Comparison of ENCODE assay signal across 13 mouse cellular contexts in genomic region chr11:50215633-50216032, GRCm38 (mm10). TPM values are rescaled to one million over a fixed set of nuclear protein-coding genes. Genes with fewer than 3 reads are reported as not detected.
DNase-seq lines count a peak whose midpoint lies in the region; ATAC-seq and TF ChIP-seq lines count a peak whose summit lies in the region.
"Had no signal": no experiment of that assay in that cellular context is flagged by ENCODE, and none has a peak within 500 bp of the region (broad histone marks: within the 10 kb centered on the region; RNA-seq: fewer than 3 reads in every experiment).

No protein-coding gene starts in this region.

- 0 out of 2 replicates have a peak overlapping the region, but pooled peaks have one; percentile 13 for H3K4me2 ChIP-seq in hindbrain, embryonic 13.5 days
- H3K4me2 ChIP-seq in hindbrain, embryonic 11.5 days (replicated peaks; ENCODE audit: low read depth, low read length) = no peak overlapping the region
- peak overlapping the region; percentile 33 for H3K4me2 ChIP-seq in neural tube, embryonic 12.5 days (replicated peaks)
- H3K4me2 ChIP-seq in stomach, postnatal 0 days (replicated peaks; ENCODE audit: low read depth) = no peak overlapping the region

- no peaks in the 10 kb centered on the region for H3K27me3 ChIP-seq in erythroblast, embryonic 14.5 days (ENCODE audit: control insufficient read depth)
- H3K27me3 ChIP-seq in hindbrain, embryonic 13.5 days = no peaks in the 10 kb centered on the region
- H3K27me3 ChIP-seq in hindbrain, embryonic 11.5 days (ENCODE audit: control insufficient read depth, insufficient read depth, low read length) = no peaks in the 10 kb centered on the region
- H3K27me3 ChIP-seq in neural tube, embryonic 12.5 days (replicated peaks) = no peaks in the 10 kb centered on the region
- H3K27me3 ChIP-seq in stomach, postnatal 0 days (ENCODE audit: control insufficient read depth, insufficient read depth, low read length) = no peaks in the 10 kb centered on the region

- ATAC-seq in erythroblast, adult 5-6 weeks (replicated peaks; ENCODE audit: low FRiP score, poor library complexity, severe bottlenecking) = no peak
- no peak for ATAC-seq in hindbrain, embryonic 13.5 days (ENCODE audit: low FRiP score)
- ATAC-seq in hindbrain, embryonic 11.5 days (ENCODE audit: low FRiP score) = no peak
- ATAC-seq in neural tube, embryonic 12.5 days (ENCODE audit: low FRiP score, low read depth) = no peak
- no peak for ATAC-seq in stomach, postnatal 0 days (ENCODE audit: low FRiP score, low TSS enrichment)

- 28% methylated on average over 9 of the region's 9 CpGs for WGBS in hindbrain, embryonic 13.5 days
- WGBS in hindbrain, embryonic 11.5 days = 21% methylated on average over 9 of the region's 9 CpGs
- WGBS in neural tube, embryonic 12.5 days = 25% methylated on average over 9 of the region's 9 CpGs
- 33% methylated on average over 9 of the region's 9 CpGs for WGBS in stomach, postnatal 0 days

- H3K4me1 ChIP-seq in erythroblast, embryonic 14.5 days (ENCODE audit: control insufficient read depth) = peaks cover 84% of the 10 kb centered on the region
- H3K4me1 ChIP-seq in hindbrain, embryonic 13.5 days (replicated peaks) = peaks cover 35% of the 10 kb centered on the region
- no peaks in the 10 kb centered on the region for H3K4me1 ChIP-seq in hindbrain, embryonic 11.5 days (replicated peaks; ENCODE audit: control insufficient read depth, insufficient read depth, low read length)
- peaks cover 5% of the 10 kb centered on the region for H3K4me1 ChIP-seq in neural tube, embryonic 12.5 days
- H3K4me1 ChIP-seq in stomach, postnatal 0 days (replicated peaks; ENCODE audit: control insufficient read depth, insufficient read depth) = peaks cover 9% of the 10 kb centered on the region; the same call in 1 of the 2 replicates

- peaks cover 46% of the 10 kb centered on the region for H3K36me3 ChIP-seq in erythroblast, embryonic 14.5 days (ENCODE audit: control insufficient read depth)
- H3K36me3 ChIP-seq in hindbrain, embryonic 13.5 days = peaks cover 1% of the 10 kb centered on the region; the same call in 1 of the 2 replicates
- no peaks in the 10 kb centered on the region for H3K36me3 ChIP-seq in hindbrain, embryonic 11.5 days (ENCODE audit: control insufficient read depth, insufficient read depth, low read length)
- H3K36me3 ChIP-seq in neural tube, embryonic 12.5 days = no peaks in the 10 kb centered on the region
- H3K36me3 ChIP-seq in stomach, postnatal 0 days (ENCODE audit: control insufficient read depth, insufficient read depth, low read length) = no peaks in the 10 kb centered on the region

- no peak for DNase-seq in hindbrain, embryonic 11.5 days (ENCODE audit: low spot score)
- no peak for DNase-seq in neural tube, embryonic 10.5 days (ENCODE audit: extremely low spot score, low spot score)
- no peak for DNase-seq in stomach, postnatal 0 days (ENCODE audit: low spot score)
- DNase-seq in urinary bladder, postnatal 25 days (ENCODE audit: low spot score) = no peak
- DNase-seq: adrenal gland, postnatal 25 days; cerebellum, adult 18-20 months; gastrocnemius, postnatal 10 days; retina, postnatal 1 day had no signal

- peak overlapping the region; percentile 31 for H3K4me3 ChIP-seq in erythroblast, embryonic 14.5 days (replicated peaks)
- H3K4me3 ChIP-seq in hindbrain, embryonic 13.5 days = no peak overlapping the region
- no peak overlapping the region for H3K4me3 ChIP-seq in hindbrain, embryonic 11.5 days (ENCODE audit: low read depth, low read length)
- H3K4me3 ChIP-seq in neural tube, embryonic 12.5 days = no peak overlapping the region
- H3K4me3 ChIP-seq in stomach, postnatal 0 days (ENCODE audit: low read depth, low read length) = no peak overlapping the region

- 0 out of 2 replicates have a peak, but pooled peaks have one; percentile 15 for TF ChIP-seq CTCF in stomach, postnatal 0 days (IDR thresholded peaks at IDR 0.05; ENCODE audit: low read depth)

- H3K9ac ChIP-seq in hindbrain, embryonic 13.5 days = 0 out of 2 replicates have a peak overlapping the region, but pooled peaks have one; percentile 24
- H3K9ac ChIP-seq in hindbrain, embryonic 11.5 days (ENCODE audit: low read depth, low read length) = no peak overlapping the region
- no peak overlapping the region for H3K9ac ChIP-seq in neural tube, embryonic 12.5 days
- H3K9ac ChIP-seq in stomach, postnatal 0 days (ENCODE audit: low read length) = no peak overlapping the region

- no peak for TF ChIP-seq EP300 in stomach, postnatal 0 days (optimal IDR thresholded peaks at IDR 0.05)

- H3K9me3 ChIP-seq in erythroblast, embryonic 14.5 days (ENCODE audit: control insufficient read depth, low read length) = no peaks in the 10 kb centered on the region
- no peaks in the 10 kb centered on the region for H3K9me3 ChIP-seq in hindbrain, embryonic 13.5 days
- no peaks in the 10 kb centered on the region for H3K9me3 ChIP-seq in hindbrain, embryonic 11.5 days (ENCODE audit: control insufficient read depth, low read length)
- H3K9me3 ChIP-seq in neural tube, embryonic 12.5 days = no peaks in the 10 kb centered on the region
- H3K9me3 ChIP-seq in stomach, postnatal 0 days (ENCODE audit: control insufficient read depth, low read length) = no peaks in the 10 kb centered on the region

- H3K27ac ChIP-seq in hindbrain, embryonic 13.5 days = no peak overlapping the region
- H3K27ac ChIP-seq in hindbrain, embryonic 11.5 days (ENCODE audit: low read depth, low read length) = no peak overlapping the region
- no peak overlapping the region for H3K27ac ChIP-seq in neural tube, embryonic 12.5 days
- no peak overlapping the region for H3K27ac ChIP-seq in stomach, postnatal 0 days (replicated peaks)

RNA-seq across cellular contexts. Expression of gene Mgat4b, which starts 4.9 kb away (rescaled TPM):
- 23.6 and 24.7 TPM in 2 replicates for polyA plus RNA-seq in erythroblast, embryonic 14.5 days (2012)
- 7.1 and 7.7 TPM in 2 replicates for total RNA-seq in erythroblast, adult 5-6 weeks (2015; ENCODE audit: low replicate concordance)
- 5.1 and 10.0 TPM in 2 replicates for total RNA-seq in erythroblast, adult 5-6 weeks (2017; ENCODE audit: low replicate concordance)
- 30.4 and 36.6 TPM in 2 replicates for polyA plus RNA-seq in hindbrain, embryonic 13.5 days (2015; fragmentation: Nextera tagmentation; extraction: Ambion mirVana)
- polyA plus RNA-seq in hindbrain, embryonic 11.5 days (2014; fragmentation: Nextera tagmentation; extraction: Ambion mirVana) = 17.9 and 19.6 TPM in 2 replicates
- polyA plus RNA-seq in neural tube, embryonic 12.5 days (2016; fragmentation: Nextera tagmentation; extraction: Ambion mirVana) = 57.1 and 57.2 TPM in 2 replicates
- 30.8 and 32.6 TPM in 2 replicates for polyA plus RNA-seq in stomach, postnatal 0 days (2015; fragmentation: Nextera tagmentation; extraction: Ambion mirVana)

RNA-seq across cellular contexts. Expression of gene Sqstm1, which starts 5.0 kb away (rescaled TPM):
- 19.5 and 24.0 TPM in 2 replicates for polyA plus RNA-seq in erythroblast, embryonic 14.5 days (2012)
- total RNA-seq in erythroblast, adult 5-6 weeks (2015; ENCODE audit: low replicate concordance) = 101 and 109 TPM in 2 replicates
- total RNA-seq in erythroblast, adult 5-6 weeks (2017; ENCODE audit: low replicate concordance) = 596 and 621 TPM in 2 replicates
- polyA plus RNA-seq in hindbrain, embryonic 13.5 days (2015; fragmentation: Nextera tagmentation; extraction: Ambion mirVana) = 318 and 320 TPM in 2 replicates
- polyA plus RNA-seq in hindbrain, embryonic 11.5 days (2014; fragmentation: Nextera tagmentation; extraction: Ambion mirVana) = 165 and 188 TPM in 2 replicates
- 241 and 245 TPM in 2 replicates for polyA plus RNA-seq in neural tube, embryonic 12.5 days (2016; fragmentation: Nextera tagmentation; extraction: Ambion mirVana)
- 211 and 220 TPM in 2 replicates for polyA plus RNA-seq in stomach, postnatal 0 days (2015; fragmentation: Nextera tagmentation; extraction: Ambion mirVana)

RNA-seq across cellular contexts. Expression of gene Ltc4s, which starts 22.8 kb away (rescaled TPM):
- polyA plus RNA-seq in erythroblast, embryonic 14.5 days (2012) = not detected in 2 replicates
- total RNA-seq in erythroblast, adult 5-6 weeks (2015; ENCODE audit: low replicate concordance) = not detected in 2 replicates
- 2.2 TPM in 1 of 2 replicates, not detected in the other for total RNA-seq in erythroblast, adult 5-6 weeks (2017; ENCODE audit: low replicate concordance)
- polyA plus RNA-seq in hindbrain, embryonic 13.5 days (2015; fragmentation: Nextera tagmentation; extraction: Ambion mirVana) = 1.4 and 2.3 TPM in 2 replicates
- 0.94 and 1.3 TPM in 2 replicates for polyA plus RNA-seq in hindbrain, embryonic 11.5 days (2014; fragmentation: Nextera tagmentation; extraction: Ambion mirVana)
- 0.32 and 1.4 TPM in 2 replicates for polyA plus RNA-seq in neural tube, embryonic 12.5 days (2016; fragmentation: Nextera tagmentation; extraction: Ambion mirVana)
- polyA plus RNA-seq in stomach, postnatal 0 days (2015; fragmentation: Nextera tagmentation; extraction: Ambion mirVana) = 13.2 and 13.8 TPM in 2 replicates
- total RNA-seq: monocyte, adult 5-6 weeks had no signal

RNA-seq across cellular contexts. Expression of gene Mrnip, which starts 41.4 kb away (rescaled TPM):
- 0.79 and 1.3 TPM in 2 replicates for polyA plus RNA-seq in erythroblast, embryonic 14.5 days (2012)
- total RNA-seq in erythroblast, adult 5-6 weeks (2015; ENCODE audit: low replicate concordance) = 6.7 and 9.8 TPM in 2 replicates
- total RNA-seq in erythroblast, adult 5-6 weeks (2017; ENCODE audit: low replicate concordance) = 2.8 and 4.0 TPM in 2 replicates
- polyA plus RNA-seq in hindbrain, embryonic 13.5 days (2015; fragmentation: Nextera tagmentation; extraction: Ambion mirVana) = 30.2 and 30.6 TPM in 2 replicates
- polyA plus RNA-seq in hindbrain, embryonic 11.5 days (2014; fragmentation: Nextera tagmentation; extraction: Ambion mirVana) = 21.9 and 22.4 TPM in 2 replicates
- polyA plus RNA-seq in neural tube, embryonic 12.5 days (2016; fragmentation: Nextera tagmentation; extraction: Ambion mirVana) = 22.4 and 25.4 TPM in 2 replicates
- polyA plus RNA-seq in stomach, postnatal 0 days (2015; fragmentation: Nextera tagmentation; extraction: Ambion mirVana) = 6.1 and 6.2 TPM in 2 replicates

Comparison
In these comparisons a context has a peak if more than half of its experiments do, and no peak if none do; other contexts are left out.
1. H3K4me2 ChIP-seq: peak in hindbrain, embryonic 13.5 days (single experiment) and neural tube, embryonic 12.5 days (single experiment); none in hindbrain, embryonic 11.5 days (single experiment) and stomach, postnatal 0 days (single experiment).